Mouse (Mus musculus) left cerebral cortex, postnatal 4 days (tissue): ENCODE results near the gene Foxn3. TPM values are rescaled to one million over a fixed set of nuclear protein-coding genes. Genes with fewer than 3 reads are reported as not detected.
A peak's percentile ranks its signal among the peaks of the same experiment; 100 is the strongest.

ENCODE experiments used
- DNase-seq: peaks from one replicate; pipeline ENCODE4 v3.0.0-alpha.2; 2022
- intact Hi-C: fragments of 180-260 bp; cut with DNase I; formaldehyde crosslinking; loops from one replicate; pipeline ENCODE4 v1.15.1; 2025
- total RNA-seq, 2 experiments: library from RNA; stranded (reverse); gene quantifications; 2 replicates each; pipeline ENCODE4 v1.2.3; 2021

Gene Foxn3
- total RNA-seq, 2 experiments from 2014 or later = 73.5 to 79.5 TPM

- DNase-seq = peak; percentile 46
- intact Hi-C loops = no loop called here
Measured at GRCm38 (mm10) chr12:99306536-99307204, 256.7 kb downstream of the Foxn3 start.

- DNase-seq = no peak
- intact Hi-C loops = no loop called here
Measured at GRCm38 (mm10) chr12:99305784-99306535, 257.4 kb downstream of the Foxn3 start.

GRCm38 (mm10) chr12:99305324-99305723, 258.1 kb downstream of the Foxn3 start:
- intact Hi-C loops = no loop called here
- no peak for DNase-seq

GRCm38 (mm10) chr12:99304056-99304455, 259.3 kb downstream of the Foxn3 start:
- intact Hi-C loops = no loop called here
- no peak for DNase-seq

- intact Hi-C loops = no loop called here
- DNase-seq = peak; percentile 25
Measured at GRCm38 (mm10) chr12:99303581-99303980, 259.8 kb downstream of the Foxn3 start.

- DNase-seq = no peak
- intact Hi-C loops = no loop called here
Measured at GRCm38 (mm10) chr12:99299900-99300299, 263.5 kb downstream of the Foxn3 start.

GRCm38 (mm10) chr12:99298851-99299600, 264.4 kb downstream of the Foxn3 start:
- intact Hi-C loops = no loop called here

GRCm38 (mm10) chr12:99298242-99298641, 265.1 kb downstream of the Foxn3 start:
- intact Hi-C loops = no loop called here
- DNase-seq = no peak

More at GRCm38 (mm10) chr12:99298851-99299600, 264.4 kb downstream of the Foxn3 start:
- no peak for DNase-seq

GRCm38 (mm10) chr12:99297792-99298191, 265.6 kb downstream of the Foxn3 start:
- intact Hi-C loops = no loop called here
- DNase-seq = no peak

GRCm38 (mm10) chr12:99293532-99293931, 269.9 kb downstream of the Foxn3 start:
- intact Hi-C loops = no loop called here
- DNase-seq = no peak

- DNase-seq = no peak
Measured at GRCm38 (mm10) chr12:99292152-99292551, 271.2 kb downstream of the Foxn3 start.

GRCm38 (mm10) chr12:99287081-99287480, 276.3 kb downstream of the Foxn3 start:
- intact Hi-C loops = no loop called here

More at GRCm38 (mm10) chr12:99292152-99292551, 271.2 kb downstream of the Foxn3 start:
- intact Hi-C loops = no loop called here

GRCm38 (mm10) chr12:99286662-99287061, 276.7 kb downstream of the Foxn3 start:
- peak; percentile 62 for DNase-seq
- intact Hi-C loops = no loop called here

More at GRCm38 (mm10) chr12:99287081-99287480, 276.3 kb downstream of the Foxn3 start:
- no peak for DNase-seq

- DNase-seq = no peak
- intact Hi-C loops = no loop called here
Measured at GRCm38 (mm10) chr12:99285656-99286055, 277.7 kb downstream of the Foxn3 start.

GRCm38 (mm10) chr12:99285199-99285598, 278.2 kb downstream of the Foxn3 start:
- intact Hi-C loops = no loop called here
- peak; percentile 78 for DNase-seq

GRCm38 (mm10) chr12:99284419-99285069, 278.8 kb downstream of the Foxn3 start:
- no peak for DNase-seq
- intact Hi-C loops = no loop called here

GRCm38 (mm10) chr12:99280826-99281225, 282.6 kb downstream of the Foxn3 start:
- intact Hi-C loops = no loop called here
- no peak for DNase-seq

GRCm38 (mm10) chr12:99280291-99280690, 283.1 kb downstream of the Foxn3 start:
- intact Hi-C loops = no loop called here
- DNase-seq = no peak

- no peak for DNase-seq
Measured at GRCm38 (mm10) chr12:99279426-99279825, 284.0 kb downstream of the Foxn3 start.

GRCm38 (mm10) chr12:99274589-99274988, 288.8 kb downstream of the Foxn3 start:
- no peak for DNase-seq
- intact Hi-C loops = no loop called here

More at GRCm38 (mm10) chr12:99279426-99279825, 284.0 kb downstream of the Foxn3 start:
- intact Hi-C loops = no loop called here

GRCm38 (mm10) chr12:99269396-99269795, 294.0 kb downstream of the Foxn3 start:
- DNase-seq = no peak
- intact Hi-C loops = no loop called here
